Mouse (Mus musculus): ENCODE results near the gene Gm17949. TPM values are rescaled to one million over a fixed set of nuclear protein-coding genes. Genes with fewer than 3 reads are reported as not detected.
A peak's percentile ranks its signal among the peaks of the same experiment; 100 is the strongest.

The Gm17949 gene
- polyA plus RNA-seq (2012; rRNA removed) = not detected in 2 replicates
- 0.15 TPM in 1 of 2 replicates, not detected in the other for polyA plus RNA-seq (2014; fragmentation: Nextera tagmentation; extraction: Ambion mirVana)

GRCm38 (mm10) chr17:57011236-57012141 lies at the start of gene Gm17949, which contains the start of gene Gtf2f1:
Gm17949 (plus strand) TSS chr17:57011469.
Gtf2f1 (minus strand) TSS chr17:57011288.
- Histone ChIP-seq H3K36me3 (replicated peaks; ENCODE audit: control insufficient read depth, insufficient read depth, low read depth) (peaks cover 21% of the 10 kb centered on the region), H3K4me1 (replicated peaks; ENCODE audit: control insufficient read depth in 2 of 2, insufficient read depth in 2 of 2, low read length in 1 of 2) (peaks cover 17 to 21% of the 10 kb centered on the region in 2 experiments), H3K9ac (replicated peaks) (peak within 1 kb of the TSS; percentile 92), H3K4me3 (ENCODE audit: insufficient read depth in 1 of 2, low read depth in 2 of 2, low read length in 2 of 2) (peak within 1 kb of the TSS; percentile 73 to 93), H3K27me3 (ENCODE audit: control insufficient read depth, insufficient read depth, low read length) (no peaks in the 10 kb centered on the region), H3K4me2 (ENCODE audit: low read depth) (peak within 1 kb of the TSS; percentile 90), H3K27ac (peak within 1 kb of the TSS; percentile 84), H3K9me3 (ENCODE audit: control insufficient read depth, low read length) (no peaks in the 10 kb centered on the region)
- TF ChIP-seq CTCF (IDR thresholded peaks at IDR 0.05; ENCODE audit: low read depth) (peak; percentile 35), EP300 (IDR thresholded peaks at IDR 0.05; ENCODE audit: low read depth) (no peak; the same call in 1 of the 2 replicates)
- DNase-seq (ENCODE audit: low read depth in 3 of 3, low spot score in 3 of 3) = peak; percentile 93 to 97 (median 94)
- ATAC-seq (ENCODE audit: insufficient read depth) = peak; percentile 87
- WGBS (ENCODE audit: insufficient replicate concordance) = 2% methylated on average over 51 of the region's 51 CpGs

GRCm38 (mm10) chr17:56961880-56962279 lies 49.4 kb upstream of the Gm17949 start:
- H3K4me2 ChIP-seq (ENCODE audit: low read depth) = no peak overlapping the region
- H3K4me3 ChIP-seq (ENCODE audit: insufficient read depth in 1 of 2, low read depth in 2 of 2, low read length in 2 of 2) = no peak overlapping the region
- ATAC-seq (ENCODE audit: insufficient read depth) (no peak), DNase-seq (ENCODE audit: low read depth in 3 of 3, low spot score in 3 of 3) (no peak)
- peaks cover 13 to 14% of the 10 kb centered on the region in 2 experiments for H3K4me1 ChIP-seq (replicated peaks; ENCODE audit: control insufficient read depth in 2 of 2, insufficient read depth in 2 of 2, low read length in 1 of 2)
- H3K27ac ChIP-seq = no peak overlapping the region
- H3K36me3 ChIP-seq (replicated peaks; ENCODE audit: control insufficient read depth, insufficient read depth, low read depth) = no peaks in the 10 kb centered on the region
- TF ChIP-seq EP300 (IDR thresholded peaks at IDR 0.05; ENCODE audit: low read depth) (no peak), CTCF (IDR thresholded peaks at IDR 0.05; ENCODE audit: low read depth) (peak; percentile 39)
- no peaks in the 10 kb centered on the region for H3K9me3 ChIP-seq (ENCODE audit: control insufficient read depth, low read length)
- no peak overlapping the region for H3K9ac ChIP-seq (replicated peaks)
- no peaks in the 10 kb centered on the region for H3K27me3 ChIP-seq (ENCODE audit: control insufficient read depth, insufficient read depth, low read length)
- WGBS (ENCODE audit: insufficient replicate concordance) = 77% methylated on average over 4 of the region's 4 CpGs

DNA sequence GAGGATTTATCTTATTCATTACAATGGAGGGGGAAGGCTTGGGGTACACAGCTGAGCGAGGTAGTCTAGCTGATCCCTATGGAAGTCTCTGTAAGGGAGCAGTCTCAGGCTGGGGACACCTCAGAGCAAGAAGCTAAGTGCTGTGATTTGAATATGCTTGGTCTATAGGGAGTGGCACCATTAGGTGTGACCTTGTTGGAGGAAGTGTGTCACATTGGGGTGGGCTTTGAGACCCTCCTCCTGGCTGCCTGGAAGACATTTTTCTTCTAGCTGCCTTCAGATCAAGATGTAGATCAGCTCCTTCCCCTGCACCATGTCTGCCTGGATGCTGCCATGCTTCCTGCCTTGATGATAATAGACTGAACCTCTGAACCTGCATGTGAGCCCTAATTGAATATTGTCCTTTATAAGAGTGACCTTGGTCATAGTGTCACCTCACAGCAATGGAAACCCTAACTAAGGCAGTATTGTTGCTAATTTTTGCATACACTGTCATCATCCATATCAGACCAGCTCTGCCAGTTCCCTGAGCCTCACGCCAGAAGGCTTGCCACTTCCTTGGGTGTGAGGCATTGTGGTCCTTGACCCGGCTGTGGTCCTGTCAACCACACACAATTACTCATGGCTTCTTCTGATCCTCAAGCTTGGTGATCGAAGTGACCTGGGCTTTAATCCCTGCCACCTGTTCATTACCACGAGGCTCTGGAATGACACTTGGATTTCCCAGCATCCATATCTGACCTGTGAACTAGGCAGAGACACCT lies 48.4 kb upstream of the Gm17949 start:
- TF ChIP-seq EP300 (IDR thresholded peaks at IDR 0.05; ENCODE audit: low read depth) (no peak), CTCF (IDR thresholded peaks at IDR 0.05; ENCODE audit: low read depth) (no peak)
- ATAC-seq (ENCODE audit: insufficient read depth) (no peak), DNase-seq (ENCODE audit: low read depth in 3 of 3, low spot score in 3 of 3) (no peak)
- H3K4me1 ChIP-seq (replicated peaks; ENCODE audit: control insufficient read depth in 2 of 2, insufficient read depth in 2 of 2, low read length in 1 of 2) = peaks cover 7% of the 10 kb centered on the region in 2 experiments
- no peak overlapping the region for H3K27ac ChIP-seq
- H3K9me3 ChIP-seq (ENCODE audit: control insufficient read depth, low read length) = no peaks in the 10 kb centered on the region
- H3K9ac ChIP-seq (replicated peaks) = no peak overlapping the region
- H3K36me3 ChIP-seq (replicated peaks; ENCODE audit: control insufficient read depth, insufficient read depth, low read depth) = no peaks in the 10 kb centered on the region
- H3K4me2 ChIP-seq (ENCODE audit: low read depth) = no peak overlapping the region
- H3K4me3 ChIP-seq (ENCODE audit: insufficient read depth in 1 of 2, low read depth in 2 of 2, low read length in 2 of 2) = no peak overlapping the region
- H3K27me3 ChIP-seq (ENCODE audit: control insufficient read depth, insufficient read depth, low read length) = no peaks in the 10 kb centered on the region
- 44% methylated on average over 5 of the region's 5 CpGs for WGBS (ENCODE audit: insufficient replicate concordance)

GRCm38 (mm10) chr17:56963646-56964045 lies 47.6 kb upstream of the Gm17949 start:
- WGBS (ENCODE audit: insufficient replicate concordance) = 58% methylated on average over 6 of the region's 6 CpGs
- TF ChIP-seq EP300 (IDR thresholded peaks at IDR 0.05; ENCODE audit: low read depth) (no peak), CTCF (IDR thresholded peaks at IDR 0.05; ENCODE audit: low read depth) (no peak)
- H3K9me3 ChIP-seq (ENCODE audit: control insufficient read depth, low read length) = no peaks in the 10 kb centered on the region
- no peaks in the 10 kb centered on the region for H3K4me1 ChIP-seq (replicated peaks; ENCODE audit: control insufficient read depth in 2 of 2, insufficient read depth in 2 of 2, low read length in 1 of 2)
- H3K9ac ChIP-seq (replicated peaks) = no peak overlapping the region
- ATAC-seq (ENCODE audit: insufficient read depth) = no peak
- no peaks in the 10 kb centered on the region for H3K36me3 ChIP-seq (replicated peaks; ENCODE audit: control insufficient read depth, insufficient read depth, low read depth)
- H3K4me3 ChIP-seq (ENCODE audit: insufficient read depth in 1 of 2, low read depth in 2 of 2, low read length in 2 of 2) = no peak overlapping the region
- no peaks in the 10 kb centered on the region for H3K27me3 ChIP-seq (ENCODE audit: control insufficient read depth, insufficient read depth, low read length)
- no peak overlapping the region for H3K27ac ChIP-seq
- DNase-seq (ENCODE audit: low read depth in 3 of 3, low spot score in 3 of 3) = no peak
- no peak overlapping the region for H3K4me2 ChIP-seq (ENCODE audit: low read depth)

All from liver, embryonic 14.5 days (tissue).